Mouse (Mus musculus) lung, adult 18-20 months (tissue): ENCODE measurements around the gene Foxj3.
A peak's percentile ranks its signal among the peaks of the same experiment; 100 is the strongest.
"Not testable (repeated sequence)": the region's sequence is repeated elsewhere in the genome, so short reads cannot be mapped to it uniquely, and the experiment has no call there.

Experiments used
- DNase-seq, 2 experiments: peaks; one replicate each; pipeline ENCODE4 v3.0.0; 2022; ENCODE audit warnings: mixed read lengths in 2 of 2

The Foxj3 gene

GRCm38 (mm10) chr4:119536615-119537014 is at the start of gene Foxj3:
TSS of gene Foxj3 (plus strand) at chr4:119537004.
- not testable (repeated sequence) for DNase-seq

- no peak for DNase-seq
Measured at GRCm38 (mm10) chr4:119489666-119490065, 47.1 kb upstream of the Foxj3 start.

- no peak for DNase-seq
Measured at GRCm38 (mm10) chr4:119490806-119491205, 46.0 kb upstream of the Foxj3 start.

DNA sequence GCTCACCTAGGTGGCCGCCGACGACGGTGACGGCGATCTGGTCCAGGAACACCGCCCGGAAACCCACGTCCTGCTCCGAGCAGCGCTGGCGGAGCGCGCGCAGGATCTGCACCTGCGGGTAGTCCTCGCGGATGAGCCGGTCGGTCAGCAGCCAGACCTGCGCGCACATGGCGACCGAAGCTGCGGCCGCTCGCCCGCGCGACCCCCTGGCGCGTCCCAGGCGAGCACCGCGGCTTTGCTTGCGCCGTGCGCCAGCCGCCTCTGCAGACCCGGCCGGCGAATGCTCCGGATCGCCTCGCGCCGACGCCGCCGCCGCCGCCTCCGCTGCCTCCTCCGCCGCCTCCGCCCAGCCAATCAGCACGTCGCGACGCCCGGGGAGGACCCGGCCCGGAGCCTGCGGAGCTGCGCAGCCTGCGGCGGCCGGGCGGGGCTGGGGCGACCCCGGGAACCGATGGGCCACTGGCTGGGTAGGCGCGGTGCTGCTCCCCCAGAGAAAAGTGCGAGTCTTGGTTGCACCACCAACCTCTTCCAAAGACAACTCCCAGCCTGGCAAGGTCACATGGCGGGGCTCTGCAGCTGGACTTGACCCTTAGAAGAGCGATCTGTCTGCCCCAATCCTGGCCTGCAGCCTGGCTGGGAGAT is 44.4 kb upstream of the Foxj3 start, which contains the start of gene Rimkla:
Gene Rimkla (minus strand): TSS at position 338 of the 642 bp plus-strand sequence.
- DNase-seq, result peak; percentile 35 to 60

DNA sequence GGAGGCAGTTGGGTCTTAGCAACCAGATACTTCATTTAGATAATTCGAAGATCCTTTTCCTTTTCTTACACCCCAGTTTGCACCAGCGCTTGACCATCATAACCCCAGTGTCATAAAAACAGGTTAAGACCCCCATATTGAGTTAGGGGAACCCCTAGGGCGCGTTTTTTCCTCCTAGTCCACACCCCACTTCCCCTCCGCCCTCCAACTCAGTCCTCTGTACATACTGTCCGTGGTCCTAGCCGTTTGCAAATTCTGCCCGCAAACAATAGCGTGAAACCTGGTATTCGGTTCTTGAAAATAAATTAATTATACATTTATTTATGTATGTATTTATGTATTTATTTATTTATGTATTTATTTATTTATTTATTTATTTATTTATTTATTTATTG is 43.9 kb upstream of the Foxj3 start:
- no peak for DNase-seq

- no peak for DNase-seq
Measured at GRCm38 (mm10) chr4:119498319-119498848, 38.4 kb upstream of the Foxj3 start.

DNA sequence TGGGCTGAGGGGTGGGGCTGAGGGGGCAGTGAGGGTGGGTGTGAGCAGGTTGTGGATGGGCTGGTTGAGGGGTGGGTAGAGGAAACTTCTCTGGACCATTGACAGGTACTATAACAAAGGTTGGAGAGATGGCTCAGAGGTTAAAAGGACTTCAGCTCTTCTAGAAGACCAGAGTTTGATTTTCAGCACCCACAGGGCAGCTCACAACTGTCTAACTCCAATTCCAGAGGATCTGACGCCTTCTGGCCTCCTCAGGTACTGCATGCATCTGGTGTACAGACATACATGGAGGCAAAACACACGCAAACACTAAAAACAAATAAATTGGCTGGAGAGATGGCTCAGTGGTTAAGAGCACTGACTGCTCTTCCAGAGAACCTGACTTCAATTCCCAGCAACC is 25.2 kb upstream of the Foxj3 start:
- no peak for DNase-seq

DNA sequence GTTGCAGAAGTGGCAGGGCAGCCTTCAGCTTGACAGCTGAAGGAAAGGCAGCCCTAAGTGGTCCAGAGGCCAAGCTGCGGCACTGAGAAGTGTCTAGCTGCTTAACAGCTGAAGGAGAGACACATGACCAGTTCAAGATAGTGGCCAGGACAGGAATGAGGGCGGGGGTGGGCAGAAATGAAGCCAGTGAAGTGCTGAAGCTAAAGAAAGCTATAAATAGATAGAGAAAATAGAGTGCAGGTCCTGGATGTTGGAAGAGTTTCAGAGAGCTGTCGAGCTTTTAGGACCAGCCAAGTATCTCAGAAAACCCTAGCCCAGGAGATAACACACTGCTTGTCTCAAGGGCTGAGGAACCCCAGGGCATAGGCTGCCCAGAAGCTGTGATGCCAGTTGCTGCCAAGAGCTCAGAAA is 24.1 kb upstream of the Foxj3 start:
- peak; percentile 28 to 39 for DNase-seq

DNA sequence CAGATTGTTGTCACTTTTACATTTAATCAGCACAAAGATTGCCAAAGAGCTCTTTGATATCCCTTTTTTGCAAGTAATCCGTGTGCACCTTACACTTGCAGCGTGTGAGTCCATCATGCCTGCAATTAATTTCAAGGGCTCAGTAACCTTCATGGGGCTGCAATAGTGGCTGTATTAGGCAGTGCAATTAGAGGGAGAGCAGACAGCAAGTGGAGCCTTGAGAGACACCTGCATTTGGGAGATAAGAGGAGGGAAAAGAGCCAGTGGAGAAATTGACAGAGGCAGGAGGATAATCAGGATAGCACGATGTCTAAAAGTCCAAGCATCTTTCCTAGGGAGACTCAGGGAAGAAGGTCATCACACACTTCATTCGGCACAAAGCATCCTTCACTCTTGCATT is 13.2 kb upstream of the Foxj3 start:
- no peak for DNase-seq

DNA sequence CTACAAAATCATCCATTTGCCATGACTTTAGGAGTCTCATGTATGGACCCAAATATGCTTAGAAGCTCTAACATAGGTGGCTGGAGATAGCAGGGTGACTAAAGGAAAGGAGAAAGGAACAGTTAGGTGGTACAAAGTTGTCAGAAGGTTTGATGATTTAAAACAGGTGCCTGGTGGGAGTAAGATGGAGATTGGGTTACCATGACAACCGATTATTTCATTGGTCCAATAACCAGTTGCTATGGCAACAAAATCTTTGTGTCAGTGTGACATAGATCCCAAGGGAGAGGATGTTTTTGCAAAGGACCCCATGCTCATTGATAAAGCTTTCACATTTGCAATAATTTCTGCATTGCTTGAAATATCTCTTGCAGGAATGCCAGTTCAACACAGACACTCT is 12.8 kb upstream of the Foxj3 start:
- no peak for DNase-seq

GRCm38 (mm10) chr4:119524466-119524865 is 12.3 kb upstream of the Foxj3 start:
- DNase-seq, result no peak

DNA sequence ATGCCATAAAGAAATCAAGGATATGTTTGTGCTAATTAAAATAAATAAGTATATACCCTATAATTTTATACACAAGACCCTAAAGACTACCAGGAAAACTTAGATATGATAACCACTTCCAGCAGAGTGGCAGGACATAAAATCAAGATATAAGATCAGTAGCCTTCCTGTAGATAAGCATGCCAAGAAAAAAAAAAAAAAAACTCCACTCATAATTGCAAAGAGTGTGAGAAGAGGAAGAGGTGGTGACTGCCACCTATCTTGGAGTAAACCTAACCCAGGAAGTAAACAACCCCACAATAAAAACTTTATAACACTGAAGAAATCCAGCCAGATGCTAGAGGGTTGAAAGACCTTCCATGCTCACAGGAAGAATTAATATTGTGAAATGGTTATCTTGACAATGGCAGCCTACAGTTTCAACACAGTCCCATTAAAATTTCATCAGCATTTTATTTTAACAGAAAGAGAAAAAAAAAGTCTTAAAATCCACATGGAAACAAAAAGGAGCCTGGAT is 10.4 kb upstream of the Foxj3 start:
- no peak for DNase-seq

DNA sequence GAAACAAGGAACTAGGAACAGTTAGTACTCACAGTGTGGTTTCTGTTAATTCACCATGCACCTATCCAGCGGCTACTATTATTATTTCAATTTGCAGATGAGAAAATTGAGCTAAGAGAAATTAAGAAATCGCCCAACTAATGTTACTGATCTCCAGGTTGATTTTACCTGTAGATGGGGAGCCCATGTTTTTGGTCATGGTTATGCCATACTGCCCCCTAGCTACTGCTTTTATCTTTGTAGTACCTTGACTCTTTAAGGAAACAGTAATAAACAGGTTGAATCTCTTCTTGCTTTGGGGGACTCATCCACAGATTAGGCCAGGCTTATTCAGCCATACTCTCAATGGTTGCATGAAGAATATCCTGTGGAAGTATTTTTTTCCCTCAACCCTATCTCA is 5.0 kb upstream of the Foxj3 start:
- DNase-seq, result no peak

GRCm38 (mm10) chr4:119535103-119535502 is 1.7 kb upstream of the Foxj3 start:
- peak in 1 of 2 experiments; percentile 41 for DNase-seq

DNA sequence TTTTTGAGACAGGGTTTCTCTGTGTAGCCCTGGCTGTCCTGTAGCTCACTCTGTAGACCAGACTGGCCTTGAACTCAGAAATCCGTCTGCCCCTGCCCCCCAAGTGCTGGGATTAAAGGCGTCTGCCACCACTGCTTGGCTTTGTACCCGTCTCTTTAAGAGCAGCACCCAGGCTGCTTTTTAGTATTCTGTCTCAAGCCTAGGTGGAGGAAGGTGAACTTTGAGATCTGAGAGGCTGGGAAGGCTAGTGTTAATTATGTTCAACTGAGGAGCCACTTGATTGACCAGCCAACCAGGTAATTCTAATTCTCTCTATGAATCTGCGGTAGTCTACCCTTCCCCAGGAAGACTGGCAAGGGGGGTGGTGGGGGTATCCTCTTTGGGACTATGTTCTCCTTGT is 632 bp downstream of the Foxj3 start:
- no peak for DNase-seq

DNA sequence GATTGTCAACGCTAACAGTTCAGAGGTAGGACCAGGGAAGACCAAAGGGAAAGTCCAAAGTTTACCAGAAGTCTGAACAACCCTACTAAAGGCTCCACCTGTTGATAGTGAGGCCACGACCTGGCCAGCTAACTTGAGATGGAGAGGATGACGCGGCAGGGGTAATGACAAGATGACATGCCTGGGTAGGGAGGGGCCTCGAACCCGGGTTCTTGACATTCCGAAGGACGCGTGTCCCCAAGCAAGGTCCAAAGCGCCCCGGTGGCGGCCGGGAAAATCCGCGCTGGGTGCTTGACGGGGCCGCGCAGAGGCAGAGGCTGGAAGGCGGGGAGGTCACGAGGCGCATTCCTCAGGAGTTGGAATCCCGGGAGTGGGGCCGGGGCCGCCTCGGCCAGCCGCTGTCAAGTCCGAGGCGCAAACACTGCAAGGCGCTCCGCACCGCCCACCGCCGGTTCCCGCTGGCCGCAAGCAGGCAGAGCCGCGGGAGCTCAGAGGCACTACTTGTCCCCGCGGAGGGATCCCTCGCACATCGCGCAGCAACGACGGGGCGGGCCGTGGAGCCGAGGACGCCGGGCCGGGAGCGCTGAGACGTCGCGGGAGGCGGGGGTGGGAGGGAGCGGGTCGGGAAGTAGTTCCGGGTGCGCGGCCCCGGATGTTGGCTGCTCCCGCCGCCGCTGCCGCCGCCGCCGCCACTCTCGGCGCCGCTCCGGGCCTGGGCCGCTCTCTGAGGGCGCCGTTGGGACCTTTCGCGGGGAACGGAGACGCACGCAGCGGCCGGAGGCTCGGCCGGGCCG is 2.4 kb downstream of the Foxj3 start, which contains the start of gene Frg2f1:
Gene Frg2f1 (minus strand): TSS at position 499 of the 794 bp plus-strand sequence.
- DNase-seq, result peak; percentile 93 to 94

DNA sequence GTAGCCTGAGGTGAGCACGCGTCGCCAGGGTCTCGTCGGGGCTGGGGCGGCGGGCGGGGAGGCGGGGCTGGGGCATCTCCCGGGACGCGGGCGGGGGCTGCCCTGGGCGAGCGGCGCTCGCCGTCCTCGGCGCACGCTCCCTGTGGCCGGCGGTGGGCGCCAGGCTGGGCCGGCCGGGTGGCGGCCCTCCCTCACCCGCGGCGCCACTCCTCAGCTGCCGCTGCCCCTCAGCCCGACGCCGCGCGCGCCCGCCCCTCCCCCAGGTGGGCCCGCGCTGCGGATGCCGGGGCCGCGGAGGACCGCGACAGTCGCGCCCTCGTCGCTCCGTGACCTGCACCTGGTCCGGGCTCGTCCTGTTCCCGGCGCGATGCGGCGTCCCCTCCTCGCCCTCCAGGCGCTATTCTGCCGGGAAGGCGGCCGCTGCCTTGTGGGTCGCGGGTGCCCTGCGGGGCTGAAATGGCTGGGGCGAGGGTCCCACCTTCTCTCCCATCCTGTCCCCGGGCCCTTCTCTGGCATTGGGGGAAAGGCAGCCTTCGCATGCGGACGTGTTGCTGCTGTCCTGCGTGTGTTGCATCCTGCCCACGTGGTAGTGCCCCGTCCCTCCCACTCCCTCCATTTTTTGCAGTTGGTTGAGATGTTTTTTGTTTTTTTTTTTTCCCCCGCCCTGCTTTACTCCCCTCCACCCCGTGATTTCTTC is 3.2 kb downstream of the Foxj3 start:
- DNase-seq, result peak; percentile 25 to 39

DNA sequence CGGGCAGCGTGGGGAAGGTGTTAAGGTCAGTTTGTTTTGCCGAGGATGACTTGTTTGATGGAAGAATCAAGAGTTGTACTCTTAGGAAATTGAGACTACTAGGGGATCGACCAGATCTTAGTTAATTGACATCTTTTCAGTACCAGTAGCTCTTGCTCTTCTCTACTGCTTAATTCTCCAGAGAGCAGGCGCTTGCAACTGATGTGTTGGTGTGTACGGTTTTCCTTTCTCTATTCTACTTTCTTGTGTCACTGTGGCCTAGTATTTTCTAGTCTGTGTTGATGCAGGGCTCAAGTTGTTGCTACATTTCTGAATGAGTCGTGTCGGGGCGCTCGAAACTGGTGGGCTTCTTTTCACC is 3.7 kb downstream of the Foxj3 start:
- DNase-seq, result no peak

GRCm38 (mm10) chr4:119550864-119551263 is 14.1 kb downstream of the Foxj3 start:
- peak in 1 of 2 experiments; percentile 42 for DNase-seq

DNA sequence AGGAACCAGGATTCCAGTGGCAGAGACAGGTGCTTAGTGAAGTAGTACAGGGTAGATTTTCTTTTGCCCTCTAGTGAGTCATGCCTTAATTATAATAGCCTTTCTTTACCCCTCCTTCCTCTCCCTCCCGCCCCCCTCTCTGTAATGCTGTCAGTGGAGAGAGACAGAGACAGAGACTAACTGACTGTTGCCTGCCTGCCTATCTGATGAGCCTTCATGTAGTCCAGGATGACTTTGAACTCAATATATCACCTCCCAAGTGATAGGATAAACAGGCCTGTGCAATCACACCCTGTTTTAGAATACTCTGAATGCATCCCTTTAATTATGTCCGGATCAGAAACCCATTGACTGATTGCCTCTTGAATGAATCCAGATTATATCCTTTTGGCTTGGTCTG is 18.7 kb downstream of the Foxj3 start:
- DNase-seq, result no peak

- DNase-seq, result no peak
Measured at GRCm38 (mm10) chr4:119563136-119563535, 26.3 kb downstream of the Foxj3 start.

- no peak for DNase-seq
Measured at GRCm38 (mm10) chr4:119566322-119566835, 29.6 kb downstream of the Foxj3 start.

DNA sequence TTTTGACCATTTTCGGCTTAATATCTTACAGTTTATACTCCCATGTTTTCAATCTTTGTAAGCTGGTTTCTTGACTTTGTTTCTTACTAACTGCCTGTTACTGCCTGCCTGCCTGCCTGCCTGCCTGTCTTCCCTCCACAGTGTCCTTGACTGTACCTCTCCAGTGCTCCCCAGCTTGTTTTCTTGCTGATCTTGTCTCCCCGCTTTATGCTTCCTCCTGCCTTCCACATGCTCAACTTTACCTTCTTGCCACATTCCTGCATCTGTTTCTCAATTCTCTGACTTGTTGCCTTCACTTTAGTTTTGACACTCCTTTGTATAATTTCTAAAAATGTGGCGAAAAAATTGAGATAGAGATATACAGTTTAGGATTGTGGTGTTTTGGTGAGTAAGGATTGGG is 35.9 kb downstream of the Foxj3 start:
- DNase-seq, result no peak
